Mouse (Mus musculus): ENCODE data around the gene Myh10. TPM values are rescaled to one million over a fixed set of nuclear protein-coding genes. Genes with fewer than 3 reads are reported as not detected.

Gene Myh10
- total and polyA plus RNA-seq, 2 experiments from 2014 or later, result 69.9 to 185 TPM

- H3K4me3 ChIP-seq (ENCODE audit: low read length), result peak overlapping the region; percentile 84
- peak; percentile 100 for DNase-seq (ENCODE audit: low spot score)
- peak overlapping the region; percentile 88 for H3K9ac ChIP-seq (replicated peaks; ENCODE audit: low read length)
- H3K9me3 ChIP-seq (ENCODE audit: low read length), result no peaks in the 10 kb centered on the region
- H3K36me3 ChIP-seq (ENCODE audit: insufficient read depth, low read length), result no peaks in the 10 kb centered on the region
- H3K4me2 ChIP-seq (ENCODE audit: low read depth, low read length), result peak overlapping the region; percentile 79
- WGBS, result under 1% methylated on average over 39 of the region's 42 CpGs
- H3K4me1 ChIP-seq (ENCODE audit: insufficient read depth, low read length), result peaks cover 12% of the 10 kb centered on the region
- no peaks in the 10 kb centered on the region for H3K27me3 ChIP-seq (ENCODE audit: insufficient read depth, low read length)
- no peak for TF ChIP-seq CTCF (IDR thresholded peaks at IDR 0.05; ENCODE audit: low read depth)
- peak; percentile 100 for ATAC-seq
- peak overlapping the region; percentile 89 for H3K27ac ChIP-seq
These were observed 161.6 kb downstream of the Myh10 start for GRCm38 (mm10) chr11:68852932-68853409.

- WGBS, result 44% methylated on average over 14 of the region's 14 CpGs
- Histone ChIP-seq H3K4me2 (ENCODE audit: low read depth, low read length) (peak overlapping the region; percentile 77), H3K27ac (peak overlapping the region; percentile 78), H3K4me1 (ENCODE audit: insufficient read depth, low read length) (peaks cover 12% of the 10 kb centered on the region), H3K36me3 (ENCODE audit: insufficient read depth, low read length) (no peaks in the 10 kb centered on the region), H3K9ac (replicated peaks; ENCODE audit: low read length) (peak overlapping the region; percentile 88; the same call in 1 of the 2 replicates), H3K4me3 (ENCODE audit: low read length) (peak overlapping the region; percentile 84), H3K9me3 (ENCODE audit: low read length) (no peaks in the 10 kb centered on the region), H3K27me3 (ENCODE audit: insufficient read depth, low read length) (no peaks in the 10 kb centered on the region)
- no peak for TF ChIP-seq CTCF (IDR thresholded peaks at IDR 0.05; ENCODE audit: low read depth)
- ATAC-seq (no peak), DNase-seq (ENCODE audit: low spot score) (no peak)
These were observed 162.4 kb downstream of the Myh10 start for GRCm38 (mm10) chr11:68853611-68854401.

- H3K4me2 ChIP-seq (ENCODE audit: low read depth, low read length), result no peak overlapping the region
- no peaks in the 10 kb centered on the region for H3K9me3 ChIP-seq (ENCODE audit: low read length)
- peaks cover 12% of the 10 kb centered on the region for H3K4me1 ChIP-seq (ENCODE audit: insufficient read depth, low read length)
- H3K36me3 ChIP-seq (ENCODE audit: insufficient read depth, low read length), result no peaks in the 10 kb centered on the region
- 89% methylated on average over 3 of the region's 3 CpGs for WGBS
- H3K9ac ChIP-seq (replicated peaks; ENCODE audit: low read length), result no peak overlapping the region
- DNase-seq (ENCODE audit: low spot score) (no peak), ATAC-seq (no peak)
- no peaks in the 10 kb centered on the region for H3K27me3 ChIP-seq (ENCODE audit: insufficient read depth, low read length)
- H3K4me3 ChIP-seq (ENCODE audit: low read length), result no peak overlapping the region
- H3K27ac ChIP-seq, result no peak overlapping the region
- TF ChIP-seq CTCF (IDR thresholded peaks at IDR 0.05; ENCODE audit: low read depth), result no peak
These were observed 163.3 kb downstream of the Myh10 start for GRCm38 (mm10) chr11:68854621-68855020.

- H3K27ac ChIP-seq, result no peak overlapping the region
- no peaks in the 10 kb centered on the region for H3K9me3 ChIP-seq (ENCODE audit: low read length)
- no peak for ATAC-seq
- H3K4me1 ChIP-seq (ENCODE audit: insufficient read depth, low read length), result peaks cover 6% of the 10 kb centered on the region
- no peak for TF ChIP-seq CTCF (IDR thresholded peaks at IDR 0.05; ENCODE audit: low read depth)
- no peak overlapping the region for H3K9ac ChIP-seq (replicated peaks; ENCODE audit: low read length)
- 88% methylated on average over 3 of the region's 3 CpGs for WGBS
- no peak overlapping the region for H3K4me3 ChIP-seq (ENCODE audit: low read length)
- no peaks in the 10 kb centered on the region for H3K36me3 ChIP-seq (ENCODE audit: insufficient read depth, low read length)
- H3K27me3 ChIP-seq (ENCODE audit: insufficient read depth, low read length), result no peaks in the 10 kb centered on the region; the same call in 1 of the 2 replicates
- DNase-seq (ENCODE audit: low spot score), result no peak
- H3K4me2 ChIP-seq (ENCODE audit: low read depth, low read length), result no peak overlapping the region
These were observed 166.0 kb downstream of the Myh10 start for GRCm38 (mm10) chr11:68857329-68857728.

GRCm38 (mm10) chr11:68859943-68860593, 168.7 kb downstream of the Myh10 start:
- DNase-seq (ENCODE audit: low spot score) (no peak), ATAC-seq (no peak)
- 84% methylated on average over 8 of the region's 8 CpGs for WGBS
- Histone ChIP-seq H3K36me3 (ENCODE audit: insufficient read depth, low read length) (no peaks in the 10 kb centered on the region), H3K9ac (replicated peaks; ENCODE audit: low read length) (no peak overlapping the region), H3K4me2 (ENCODE audit: low read depth, low read length) (no peak overlapping the region), H3K27me3 (ENCODE audit: insufficient read depth, low read length) (no peaks in the 10 kb centered on the region; the same call in 1 of the 2 replicates), H3K27ac (no peak overlapping the region), H3K4me1 (ENCODE audit: insufficient read depth, low read length) (no peaks in the 10 kb centered on the region), H3K4me3 (ENCODE audit: low read length) (no peak overlapping the region), H3K9me3 (ENCODE audit: low read length) (no peaks in the 10 kb centered on the region)
- TF ChIP-seq CTCF (IDR thresholded peaks at IDR 0.05; ENCODE audit: low read depth), result no peak

- Histone ChIP-seq H3K4me2 (ENCODE audit: low read depth, low read length) (no peak overlapping the region), H3K4me3 (ENCODE audit: low read length) (no peak overlapping the region), H3K36me3 (ENCODE audit: insufficient read depth, low read length) (no peaks in the 10 kb centered on the region), H3K4me1 (ENCODE audit: insufficient read depth, low read length) (no peaks in the 10 kb centered on the region), H3K9ac (replicated peaks; ENCODE audit: low read length) (no peak overlapping the region), H3K9me3 (ENCODE audit: low read length) (no peaks in the 10 kb centered on the region), H3K27me3 (ENCODE audit: insufficient read depth, low read length) (no peaks in the 10 kb centered on the region; the same call in 1 of the 2 replicates), H3K27ac (no peak overlapping the region)
- no peak for TF ChIP-seq CTCF (IDR thresholded peaks at IDR 0.05; ENCODE audit: low read depth)
- DNase-seq (ENCODE audit: low spot score), result no peak
- WGBS, result 67% methylated on average over 2 of the region's 2 CpGs
- no peak for ATAC-seq
These were observed 170.9 kb downstream of the Myh10 start for GRCm38 (mm10) chr11:68862260-68862659.

Measured in hindbrain, postnatal 0 days (tissue).